Mouse (Mus musculus) left cerebral cortex, postnatal 36 days (tissue): ENCODE measurements at regions not wholly inside any gene's neighbourhood (a gene's known extent, or its start where the extent isn't known, plus 50 kb on each side); places are given as distances from the start of the nearest gene placed in this dataset.

ENCODE experiments used
- DNase-seq, 2 experiments: peaks; one replicate each; pipeline ENCODE4 v3.0.0; 2021 to 2022; ENCODE audit warnings: low spot score in 2 of 2, mixed read lengths in 1 of 2
- intact Hi-C: fragments of 180-260 bp; cut with DNase I; formaldehyde crosslinking; loops from one replicate; pipeline ENCODE4 v1.15.1; 2025

DNA sequence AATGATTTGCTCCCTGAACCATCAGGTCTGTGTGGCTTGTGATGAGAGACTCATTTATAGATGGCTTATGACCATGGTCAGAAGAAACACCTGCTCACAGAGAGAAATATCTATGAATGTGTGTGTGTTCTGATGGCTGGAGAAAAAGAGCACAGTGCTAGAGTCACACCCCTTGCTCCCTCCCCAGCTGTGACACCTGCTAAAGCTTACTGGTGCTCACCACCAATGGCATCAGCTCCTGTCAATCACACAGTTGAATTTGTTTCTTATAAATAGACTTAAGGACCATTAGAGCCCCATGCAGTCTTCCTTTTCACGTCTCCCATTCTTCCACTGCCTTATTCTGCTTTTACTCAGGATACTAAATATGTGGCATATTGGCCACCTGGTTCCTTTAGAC, 654.3 kb downstream of the Cbln4 start:
- DNase-seq = no peak
- intact Hi-C loops = no loop called here

DNA sequence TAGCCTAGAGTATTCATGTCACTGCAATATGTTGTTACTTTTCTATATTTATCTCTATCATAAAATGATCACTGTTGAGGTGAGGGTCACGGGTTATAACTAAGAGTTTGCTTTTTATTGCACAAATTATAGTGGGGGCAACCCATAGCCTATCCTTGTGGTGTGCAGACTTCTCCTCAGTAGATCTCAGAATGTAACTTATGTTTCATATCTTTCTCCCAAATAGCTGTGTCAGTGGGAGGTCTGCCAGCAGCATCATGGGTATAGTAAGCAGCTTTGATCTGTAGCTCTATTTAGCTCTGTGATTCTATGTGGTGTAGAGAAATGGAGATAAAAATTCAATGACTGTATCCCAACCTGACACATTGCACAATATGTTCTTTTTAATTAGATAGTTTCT, 641.9 kb downstream of the Dok5 start:
- intact Hi-C loops = no loop called here
- peak in 1 of 2 experiments; percentile 17 for DNase-seq

DNA sequence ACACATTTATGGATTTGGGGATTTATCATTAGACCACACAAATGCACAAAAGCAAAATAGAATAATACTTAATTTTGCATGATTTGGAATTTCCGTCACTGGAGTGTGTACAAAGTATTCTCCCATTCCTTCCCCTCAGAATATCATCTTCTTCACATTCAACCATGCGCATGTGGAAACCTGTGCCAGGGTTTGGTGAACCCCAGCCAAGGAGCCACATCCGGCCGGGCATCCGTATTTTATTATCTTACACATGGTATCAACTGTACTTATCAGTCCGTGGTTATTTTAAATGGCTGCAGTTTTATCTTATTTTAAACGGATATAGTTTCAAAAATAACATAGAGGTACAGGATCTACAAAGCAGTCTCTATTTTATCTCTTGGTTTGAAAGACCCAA, 641.4 kb downstream of the Dok5 start:
- intact Hi-C loops = no loop called here

DNA sequence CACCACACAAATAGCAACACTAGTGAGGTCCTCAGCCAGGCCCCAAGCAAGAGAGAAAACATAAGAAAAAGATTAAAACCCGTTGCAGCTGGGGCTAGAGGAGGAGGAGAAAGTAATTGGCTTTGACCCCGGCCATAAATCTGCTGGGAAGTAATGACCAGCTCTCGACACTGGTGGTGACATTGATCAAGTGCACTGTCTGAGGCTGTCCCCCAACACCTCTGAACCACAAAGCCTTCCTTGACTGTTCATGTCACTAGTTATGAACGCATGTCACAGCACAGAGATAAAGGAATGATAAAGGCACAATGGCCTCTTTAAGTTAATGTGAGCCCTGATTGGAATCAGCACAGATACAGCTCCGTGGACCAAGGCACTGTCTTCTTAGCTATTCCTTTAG, 640.1 kb downstream of the Dok5 start:
- intact Hi-C loops = no loop called here

More for the DNA sequence above, 641.4 kb downstream of the Dok5 start:
- DNase-seq = no peak

DNA sequence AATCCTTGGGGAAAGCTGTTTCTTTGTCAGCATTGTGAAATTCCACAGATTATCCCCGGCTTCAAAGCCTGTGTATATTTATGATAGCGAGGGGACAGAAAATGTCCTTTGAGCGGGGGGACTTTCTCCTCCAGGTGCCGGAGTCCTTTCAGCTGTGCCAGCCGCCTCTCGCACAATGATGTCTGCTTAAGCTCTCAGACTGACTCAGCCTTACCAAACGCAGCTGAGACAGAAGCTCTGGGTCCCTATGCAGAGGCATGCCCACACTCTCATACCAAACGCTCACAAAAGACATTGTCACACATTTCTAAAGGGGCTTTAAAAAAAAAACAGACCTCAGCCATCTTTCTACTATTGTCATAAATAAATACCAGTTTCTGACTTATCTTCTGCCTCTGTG, 633.9 kb downstream of the Dok5 start:
- no peak for DNase-seq
- intact Hi-C loops = no loop called here

More for the DNA sequence above, 640.1 kb downstream of the Dok5 start:
- DNase-seq = no peak

DNA sequence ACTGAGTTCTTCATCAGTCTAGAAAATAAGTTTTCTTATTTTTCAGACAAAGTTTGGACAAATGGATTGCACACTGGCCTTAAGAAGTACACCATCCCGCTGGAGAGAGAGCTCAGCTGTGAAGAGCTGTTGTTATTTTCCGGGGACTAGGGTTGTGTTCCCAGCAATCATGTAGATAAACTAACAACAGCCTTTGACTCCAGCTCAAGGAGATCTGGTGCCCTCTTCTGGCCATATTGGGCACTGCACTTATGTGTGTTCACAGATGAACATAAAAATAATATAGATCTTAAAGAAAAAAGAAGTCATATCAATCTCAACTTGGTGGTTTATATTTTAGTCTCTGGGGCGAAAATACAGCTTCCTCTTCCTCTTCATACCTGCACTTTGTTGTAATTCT, 633.0 kb downstream of the Dok5 start:
- no peak for DNase-seq
- intact Hi-C loops = no loop called here

DNA sequence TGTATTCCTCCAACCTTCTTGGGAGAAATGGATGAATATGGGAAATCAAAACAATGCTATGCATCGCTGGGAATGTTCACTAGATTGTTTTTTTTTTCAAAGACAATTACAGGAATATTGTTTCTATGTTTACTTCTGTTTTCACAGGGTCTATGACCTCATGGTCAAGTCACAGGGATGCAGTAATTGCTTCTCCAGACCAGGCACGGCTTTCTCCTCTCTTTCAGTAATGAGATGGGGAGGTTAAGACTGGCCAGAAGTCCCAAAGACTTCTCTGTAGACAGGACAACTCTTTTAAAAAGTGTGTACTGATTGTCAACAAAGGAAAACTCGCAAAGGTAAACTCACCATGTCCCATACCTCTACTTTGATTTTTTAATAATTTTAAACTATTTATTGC, 631.8 kb downstream of the Dok5 start:
- intact Hi-C loops = no loop called here
- no peak for DNase-seq

DNA sequence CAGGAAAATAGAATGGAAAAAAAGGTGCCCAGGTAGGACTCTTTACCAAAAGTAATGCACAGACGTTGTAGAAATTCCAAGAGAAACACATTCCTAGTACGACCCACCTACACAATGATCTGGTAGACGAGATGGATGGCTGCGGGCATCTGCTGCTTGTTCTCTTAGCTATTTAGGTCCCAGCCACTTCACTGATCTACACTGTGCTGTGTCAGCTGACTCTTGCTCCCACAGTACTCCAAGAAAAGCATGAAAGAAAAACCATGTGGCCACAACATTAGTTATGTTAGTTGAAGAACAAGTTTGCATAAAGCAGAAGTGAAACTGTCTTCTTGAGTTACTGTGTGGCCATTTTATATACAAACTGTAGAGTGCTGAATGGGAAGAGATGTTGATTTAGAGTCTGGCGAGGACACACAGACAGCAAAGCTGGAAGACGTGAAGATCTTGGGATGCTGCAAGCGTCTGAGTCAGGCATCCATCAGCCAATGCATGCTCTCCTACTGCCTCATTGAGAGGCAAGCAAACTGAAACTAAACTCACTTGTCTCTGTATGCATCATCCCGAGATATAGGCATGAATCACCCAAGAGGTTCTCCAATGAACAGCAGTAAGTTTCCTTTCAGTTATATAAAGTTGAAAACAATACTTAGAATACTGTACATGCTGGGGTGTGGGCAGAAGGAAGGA, 626.6 kb downstream of the Dok5 start:
- peak; percentile 21 to 30 for DNase-seq

DNA sequence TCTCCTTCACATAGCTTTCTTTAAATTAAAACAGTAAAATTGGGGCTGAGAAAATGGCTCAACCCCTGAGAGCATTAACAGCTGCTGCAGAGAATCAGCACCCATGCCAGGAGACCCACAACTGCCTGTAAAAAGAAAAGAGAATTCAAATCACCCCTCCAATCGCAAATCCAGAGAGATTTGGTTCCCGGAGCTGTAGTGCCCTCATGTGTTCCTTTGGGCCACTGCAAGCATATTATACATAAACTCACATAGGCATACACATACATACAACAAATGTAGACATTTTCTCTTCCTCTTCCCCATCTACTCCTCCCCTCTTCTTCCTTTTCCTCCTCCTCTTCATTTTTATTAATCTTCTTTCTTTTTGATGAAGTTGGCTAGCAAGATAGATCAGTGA, 616.5 kb downstream of the Dok5 start:
- intact Hi-C loops = no loop called here
- no peak for DNase-seq

More for the DNA sequence above, 626.6 kb downstream of the Dok5 start:
- intact Hi-C loops = no loop called here

DNA sequence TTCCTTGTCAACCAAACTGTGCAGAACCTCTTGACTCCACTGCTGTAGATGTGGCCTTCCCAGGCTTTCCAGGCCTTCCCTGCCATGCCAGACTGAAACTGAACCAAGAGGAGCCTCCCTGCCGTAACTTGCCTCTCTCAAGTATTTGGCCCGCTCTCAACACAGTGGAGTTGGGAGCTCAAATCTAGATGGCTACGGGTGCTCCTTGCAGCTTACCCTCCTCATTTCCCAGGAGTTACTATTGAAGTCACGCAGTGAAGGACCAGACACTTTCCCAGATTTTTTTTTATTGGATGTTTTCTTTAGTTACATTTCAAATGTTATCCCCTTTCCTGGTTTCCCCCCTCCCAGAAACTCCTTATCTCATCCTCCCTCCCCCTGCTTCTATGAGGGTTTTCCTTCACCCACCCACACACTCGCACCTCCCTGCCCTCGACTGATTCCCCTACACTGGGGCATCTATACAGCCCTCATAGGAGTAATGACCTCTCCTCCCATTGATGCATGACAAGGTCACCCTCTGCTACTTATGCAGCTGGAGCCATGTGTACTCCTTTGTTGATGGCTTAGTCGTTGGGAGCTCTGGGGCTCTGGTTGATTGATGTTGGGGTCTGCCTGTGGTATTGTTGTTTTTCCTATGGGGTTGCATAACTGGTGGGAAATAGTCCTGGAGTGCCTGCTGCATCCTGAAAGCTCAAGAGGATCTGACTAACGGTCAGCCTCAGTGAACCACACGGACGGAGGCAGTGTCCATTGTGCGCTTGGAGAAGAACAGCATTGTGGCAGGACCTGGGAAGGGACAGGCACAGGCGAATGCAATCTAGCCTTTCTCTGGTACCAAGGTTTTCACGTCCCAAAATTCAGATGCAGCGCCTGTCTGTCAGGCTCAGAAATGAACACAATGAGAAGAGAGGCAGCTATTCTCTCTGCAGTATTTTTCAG, 602.5 kb downstream of the Dok5 start:
- DNase-seq = no peak
- intact Hi-C loops = no loop called here

DNA sequence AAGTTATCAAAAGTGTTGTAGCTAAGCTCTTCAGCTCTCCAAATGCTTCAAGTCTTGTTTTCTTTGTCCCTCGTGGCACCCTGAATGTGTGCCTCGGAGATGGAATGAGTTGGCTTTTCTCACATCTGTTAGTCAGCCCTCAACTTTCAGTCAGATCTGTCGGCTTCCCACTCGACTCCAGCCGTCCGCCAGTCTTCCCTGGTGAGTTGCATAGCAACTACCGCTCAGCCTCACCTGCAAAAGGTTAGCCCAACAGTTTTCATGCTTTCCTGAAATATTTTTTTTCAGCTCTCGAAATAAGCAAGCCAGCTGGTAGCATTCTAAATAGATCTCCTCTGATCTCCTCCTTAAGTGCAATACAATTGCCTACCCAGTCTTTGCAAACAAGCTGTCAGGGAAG, 601.2 kb downstream of the Dok5 start:
- intact Hi-C loops = no loop called here
- DNase-seq = peak; percentile 26 to 38

DNA sequence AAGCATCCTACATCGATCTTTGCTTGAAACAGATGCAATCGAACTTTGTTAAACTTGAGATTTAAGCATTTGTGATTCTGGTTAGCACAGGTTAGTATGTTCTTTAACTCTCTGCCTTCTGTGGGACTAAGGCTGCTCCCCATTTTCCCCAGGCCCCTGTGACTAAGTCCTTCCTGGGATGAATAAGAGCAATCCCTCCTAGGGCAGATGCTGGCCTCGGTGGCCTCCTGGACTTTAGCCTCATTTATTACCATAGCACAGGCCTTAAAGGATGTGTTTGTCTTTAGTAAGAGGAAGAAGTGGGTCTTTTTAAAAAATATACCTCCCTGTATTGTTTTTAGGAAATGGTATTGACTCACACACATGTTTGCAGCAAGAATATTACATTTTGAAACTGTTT, 599.9 kb downstream of the Dok5 start:
- DNase-seq = no peak
- intact Hi-C loops = no loop called here

DNA sequence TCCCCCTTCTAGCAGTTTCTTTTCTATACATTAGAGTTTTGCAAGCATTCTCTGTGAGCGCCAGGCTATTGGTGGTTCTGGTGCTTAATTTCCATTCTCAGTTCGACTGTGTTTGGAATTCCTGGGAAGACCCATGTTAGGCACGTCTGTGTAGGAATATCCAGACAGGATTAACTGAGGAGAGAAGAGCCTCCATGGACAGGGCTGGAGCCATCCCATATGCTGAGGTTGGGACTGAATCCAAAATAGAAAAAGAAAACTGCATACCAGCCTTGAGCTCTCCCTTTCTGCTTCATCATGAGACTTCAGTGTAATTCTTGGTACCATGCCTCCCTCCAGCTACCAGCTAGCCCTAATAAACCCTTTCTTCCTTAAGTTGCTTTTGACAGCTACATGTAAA, 595.3 kb downstream of the Dok5 start:
- DNase-seq = no peak

DNA sequence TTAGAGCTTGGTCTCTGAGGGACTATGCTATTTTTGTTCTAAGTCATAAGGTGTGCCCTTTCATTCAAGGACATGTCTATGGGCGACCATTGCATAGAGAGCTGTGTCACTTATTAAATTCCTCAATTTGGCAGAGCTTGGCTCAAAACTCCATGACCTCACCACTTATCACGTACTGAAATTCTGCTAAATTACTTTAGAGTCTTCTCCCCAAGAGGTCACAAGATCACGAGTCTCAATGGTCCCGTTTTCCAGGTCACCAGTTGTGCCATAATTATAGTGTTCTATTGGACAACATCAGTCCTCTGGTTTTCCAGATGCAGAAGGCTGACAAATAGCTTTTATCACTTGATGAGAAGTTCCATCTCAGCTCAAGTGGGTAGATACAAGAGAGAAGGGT, 576.9 kb downstream of the Dok5 start:
- no peak for DNase-seq
- intact Hi-C loops = no loop called here

More for the DNA sequence above, 595.3 kb downstream of the Dok5 start:
- intact Hi-C loops = no loop called here

DNA sequence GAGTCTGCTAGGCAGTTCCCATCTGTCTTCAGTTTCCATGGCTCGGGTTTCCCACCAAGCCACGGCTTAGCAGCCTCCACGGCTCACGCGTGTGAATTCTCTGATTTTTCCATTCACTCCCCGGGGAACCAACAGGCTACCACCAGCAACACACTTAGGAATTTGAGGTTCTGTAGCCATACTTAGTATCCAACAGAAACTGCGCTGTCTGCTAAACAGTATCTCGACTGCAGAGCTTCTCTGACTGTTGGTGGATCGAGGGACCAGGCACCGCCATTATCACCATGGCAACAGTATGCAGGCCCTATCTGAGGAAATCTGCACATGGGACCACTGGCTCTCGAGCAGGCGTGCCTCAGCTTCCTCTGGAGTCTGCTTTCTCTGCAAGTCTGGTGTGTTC, 574.4 kb downstream of the Dok5 start:
- DNase-seq = no peak
- intact Hi-C loops = no loop called here

DNA sequence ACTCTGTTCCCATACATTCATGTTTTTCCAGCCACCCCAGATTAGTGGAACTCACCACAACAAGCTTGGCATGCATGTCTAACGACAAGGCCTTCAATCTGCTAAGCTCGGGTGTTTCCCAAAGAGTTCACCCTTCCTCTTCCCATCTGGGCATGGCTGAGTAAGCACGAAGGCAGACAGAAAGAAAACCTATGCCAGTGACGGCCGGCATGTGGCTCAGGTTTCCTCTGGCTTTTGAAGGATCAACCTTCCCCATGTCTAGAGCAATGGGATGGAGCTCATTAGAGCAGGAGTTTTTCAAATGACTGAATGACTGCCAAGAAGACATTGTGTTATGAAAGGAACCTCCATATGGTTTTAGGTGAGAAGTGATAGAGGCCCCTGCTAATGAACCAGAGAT, 566.9 kb downstream of the Dok5 start:
- intact Hi-C loops = no loop called here
- DNase-seq = no peak

DNA sequence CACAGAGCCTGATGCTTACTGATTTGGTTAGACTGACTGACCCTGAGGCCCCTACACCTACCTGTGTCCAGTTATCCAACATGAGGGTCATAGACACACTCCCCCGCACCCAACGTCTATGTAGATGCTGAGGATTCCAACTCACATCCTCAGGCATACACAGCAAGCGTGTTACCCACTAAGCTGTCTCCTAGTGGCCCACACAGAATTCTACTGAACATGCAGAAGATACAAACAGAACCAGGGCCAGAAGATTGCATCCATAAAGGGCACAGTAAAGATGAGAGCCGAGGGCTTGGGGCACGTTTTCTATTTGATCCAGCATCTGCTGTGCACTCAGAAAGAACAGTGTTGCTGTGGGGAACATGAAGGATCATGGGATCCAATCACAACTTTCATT, 564.0 kb downstream of the Dok5 start:
- no peak for DNase-seq
- intact Hi-C loops = no loop called here

DNA sequence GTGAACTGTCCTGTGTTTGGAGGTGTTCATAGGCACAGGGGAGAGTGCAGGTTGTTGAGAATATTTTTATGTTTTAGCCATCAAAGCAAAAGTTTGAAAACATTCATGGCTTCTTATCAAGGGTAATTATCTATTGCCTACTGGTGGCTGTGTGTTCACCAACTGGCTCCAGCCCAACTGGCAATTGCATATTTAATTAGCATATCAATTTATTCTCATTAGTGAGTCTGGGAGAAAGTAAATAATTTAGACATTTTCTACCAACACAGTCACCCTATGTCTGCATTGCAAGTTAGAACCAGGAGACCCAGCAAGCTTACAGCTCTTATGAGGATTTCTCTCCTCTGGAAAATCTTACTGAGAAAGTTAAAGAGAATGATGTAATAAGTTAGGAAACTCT, 561.0 kb downstream of the Dok5 start:
- no peak for DNase-seq
- intact Hi-C loops = no loop called here

DNA sequence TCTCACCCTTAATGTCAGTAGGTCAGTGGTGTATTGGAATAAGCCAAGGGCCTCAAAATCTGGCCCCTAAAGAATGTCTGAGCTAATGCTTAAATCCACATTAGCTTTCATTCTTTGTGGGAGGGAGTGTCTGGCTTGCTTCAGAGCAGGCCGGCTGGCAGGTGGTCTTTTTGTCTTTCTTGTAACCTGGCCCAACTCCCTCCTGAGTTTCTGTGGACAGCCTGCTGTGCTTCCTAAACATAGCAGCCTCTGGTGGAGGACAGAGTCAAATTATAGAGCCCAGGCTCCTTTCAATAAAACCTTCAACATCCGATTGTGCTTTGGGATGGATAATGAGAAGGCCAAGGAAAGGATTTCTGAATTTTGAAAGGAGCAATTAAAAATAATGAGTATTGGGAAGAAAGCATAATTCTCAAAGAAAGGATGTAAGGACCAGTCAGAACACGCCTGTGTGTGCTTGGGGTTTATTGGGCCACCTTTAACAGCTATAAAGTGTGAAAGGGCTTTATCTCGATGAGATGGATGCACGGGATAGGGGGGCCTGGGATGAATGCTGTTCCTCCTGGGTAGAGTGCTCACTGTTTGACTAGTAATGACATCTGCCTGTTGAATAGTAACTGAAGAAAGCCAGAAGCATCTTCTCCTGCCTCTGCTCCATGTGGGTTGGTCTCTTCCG, 554.2 kb downstream of the Dok5 start:
- intact Hi-C loops = no loop called here
- no peak for DNase-seq

DNA sequence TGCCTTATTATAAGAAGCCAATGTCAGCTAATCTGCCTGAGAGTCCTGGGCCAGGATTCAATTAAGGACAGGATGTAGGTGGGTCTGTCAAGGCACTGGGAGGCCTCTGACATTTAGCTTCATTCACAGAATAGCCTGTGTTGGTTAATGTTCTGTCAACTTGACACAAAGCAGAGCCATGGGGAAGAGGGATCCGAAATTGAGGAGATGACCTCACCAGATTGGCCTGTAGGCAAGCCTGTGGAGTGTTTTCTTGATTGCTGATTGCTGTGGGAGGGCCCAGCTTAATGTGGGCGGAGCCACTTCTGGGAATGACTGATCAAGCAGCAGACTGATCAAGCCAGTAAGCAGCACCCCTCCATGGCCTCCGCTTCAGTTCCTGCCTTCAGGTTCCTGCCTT, 548.5 kb downstream of the Dok5 start:
- no peak for DNase-seq
- intact Hi-C loops = no loop called here

DNA sequence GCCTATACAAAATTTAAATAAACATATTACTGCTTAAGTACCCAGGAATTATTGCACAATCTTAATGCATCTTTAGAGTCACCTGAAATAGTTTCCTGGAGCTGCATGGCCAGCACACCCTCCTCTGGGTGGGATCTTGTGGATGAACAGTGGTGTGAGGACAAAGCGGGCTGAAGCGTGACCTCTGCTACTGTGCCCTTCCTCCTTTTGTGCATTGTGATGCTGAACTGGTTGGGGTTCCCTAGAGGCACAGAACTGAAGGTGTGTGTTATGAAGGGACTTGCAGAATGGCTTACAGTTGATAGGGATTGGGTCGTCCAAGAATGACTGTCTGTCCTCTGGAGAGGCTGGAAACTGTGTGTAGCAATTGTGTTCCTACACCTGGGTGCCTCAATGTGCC, 547.7 kb downstream of the Dok5 start:
- intact Hi-C loops = no loop called here
- no peak for DNase-seq
